Mouse (Mus musculus) adrenal gland, adult (tissue): ENCODE measurements at regions not wholly inside any gene's neighbourhood (a gene's known extent, or its start where the extent isn't known, plus 50 kb on each side); places are given as distances from the start of the nearest gene placed in this dataset.

Experiments
- DNase-seq, 2 experiments: peaks; one replicate each; pipeline ENCODE4 v3.0.0; 2022 to 2023; ENCODE audit warnings: low spot score in 1 of 2; ENCODE audit not compliant: inconsistent age in 2 of 2

- DNase-seq = no peak
Observed at GRCm38 (mm10) chr10:98748856-98749583, 165.2 kb upstream of the Atp2b1 start.

GRCm38 (mm10) chr10:98749584-98749947, 164.6 kb upstream of the Atp2b1 start:
- no peak for DNase-seq

DNA sequence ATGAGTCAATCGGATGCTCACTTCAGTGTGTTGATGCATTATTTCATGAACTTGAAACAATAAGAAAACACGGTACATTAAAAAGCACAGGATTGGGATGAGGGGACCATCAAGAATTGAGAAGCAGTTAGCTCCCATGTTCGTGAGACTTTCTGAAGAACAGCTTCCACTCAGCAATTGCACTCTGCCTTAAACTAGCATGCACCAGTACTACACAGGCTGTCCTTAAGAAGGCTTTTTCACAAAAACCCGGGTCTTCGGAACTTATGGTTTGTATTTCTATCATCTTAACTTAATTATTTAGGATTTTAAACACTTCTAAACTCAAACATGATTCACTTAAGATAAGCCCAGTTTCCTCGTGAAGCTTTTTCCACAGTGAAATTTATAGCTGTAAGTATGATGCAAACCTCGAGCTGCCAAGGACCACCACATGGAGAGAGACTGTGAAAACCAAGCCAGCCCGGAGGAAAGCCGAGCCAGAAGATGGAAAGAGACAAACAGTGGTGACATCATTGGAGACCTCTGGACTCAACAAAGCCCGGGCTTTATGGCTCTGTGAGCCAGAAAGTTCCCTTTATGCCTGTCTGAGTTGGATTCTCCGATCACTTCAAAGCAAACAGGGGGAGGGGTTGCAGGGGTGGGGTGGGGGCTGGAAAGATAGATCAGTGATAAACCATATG, 162.7 kb upstream of the Atp2b1 start:
- DNase-seq = no peak

GRCm38 (mm10) chr10:98761080-98761479, 153.1 kb upstream of the Atp2b1 start:
- DNase-seq = no peak

GRCm38 (mm10) chr10:98765786-98766419, 148.3 kb upstream of the Atp2b1 start:
- no peak for DNase-seq

- no peak for DNase-seq
Observed at GRCm38 (mm10) chr10:98779783-98780182, 134.4 kb upstream of the Atp2b1 start.

GRCm38 (mm10) chr10:98780938-98781337, 133.3 kb upstream of the Atp2b1 start:
- peak in 1 of 2 experiments; percentile 26 for DNase-seq

- peak in 1 of 2 experiments; percentile 31 for DNase-seq
Observed at GRCm38 (mm10) chr10:98781888-98782351, 132.3 kb upstream of the Atp2b1 start.

GRCm38 (mm10) chr10:98785411-98785810, 128.8 kb upstream of the Atp2b1 start:
- DNase-seq = no peak

- no peak for DNase-seq
Observed at GRCm38 (mm10) chr10:98786089-98786488, 128.1 kb upstream of the Atp2b1 start.

- no peak for DNase-seq
Observed at GRCm38 (mm10) chr10:98789763-98790162, 124.4 kb upstream of the Atp2b1 start.

GRCm38 (mm10) chr10:98790456-98790855, 123.8 kb upstream of the Atp2b1 start:
- no peak for DNase-seq

- DNase-seq = no peak
Observed at GRCm38 (mm10) chr10:98792019-98792741, 122.0 kb upstream of the Atp2b1 start.

- no peak for DNase-seq
Observed at GRCm38 (mm10) chr10:98793926-98794536, 120.2 kb upstream of the Atp2b1 start.

DNA sequence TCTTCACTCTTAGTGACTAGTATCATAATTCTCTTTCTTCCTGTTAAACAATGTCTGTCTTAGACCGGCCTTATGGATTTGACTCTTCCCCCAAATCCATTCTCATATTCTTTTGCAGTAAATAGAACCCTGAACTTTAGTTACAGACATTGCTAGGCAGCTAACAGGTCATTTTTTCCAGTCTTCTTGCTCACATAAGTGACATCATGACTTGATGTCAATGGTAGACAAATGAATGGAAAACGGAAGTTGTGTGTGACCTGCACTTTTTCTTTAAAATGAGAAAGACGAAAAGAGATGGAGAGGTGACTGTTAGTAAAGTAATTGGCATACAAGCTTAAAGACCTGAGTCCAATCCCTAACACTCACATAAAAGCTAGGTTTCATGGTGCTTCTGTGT, 118.2 kb upstream of the Atp2b1 start:
- DNase-seq = no peak

DNA sequence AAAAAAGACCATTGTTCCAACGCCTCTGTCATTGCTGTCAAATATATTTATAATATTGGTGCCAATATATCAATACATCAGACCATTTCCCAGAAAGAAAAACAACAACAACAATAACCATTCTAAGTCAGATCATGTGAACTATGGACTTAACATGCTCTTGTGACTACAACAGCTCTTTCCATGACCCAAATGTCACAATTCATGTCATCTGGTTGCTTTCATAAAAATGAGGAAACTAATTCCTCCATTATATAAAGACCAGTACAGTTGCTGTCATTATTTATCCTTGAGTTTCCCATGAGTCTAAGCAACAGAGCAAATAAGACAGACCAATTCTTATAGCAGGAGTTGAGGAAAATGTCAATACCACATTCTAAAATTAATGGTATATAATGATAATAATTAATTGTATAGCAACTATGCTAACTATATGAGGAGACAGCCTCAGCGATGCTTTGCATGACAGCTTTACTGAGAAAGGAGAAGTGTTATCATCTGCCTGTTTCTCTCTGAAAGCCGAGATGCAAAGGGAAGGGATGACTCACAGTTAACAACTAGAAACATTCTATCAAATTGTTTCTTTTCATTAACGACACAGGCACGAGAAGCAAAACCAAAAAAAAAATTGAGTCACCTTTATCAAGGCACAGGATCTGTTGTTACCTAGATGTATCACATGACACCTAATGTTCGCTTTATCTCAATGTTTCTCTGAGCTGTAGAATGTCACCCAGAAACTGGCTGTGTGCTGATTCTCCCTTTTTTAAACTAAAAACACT, 115.4 kb upstream of the Atp2b1 start:
- no peak for DNase-seq

- no peak for DNase-seq
Observed at GRCm38 (mm10) chr10:98799830-98800229, 114.4 kb upstream of the Atp2b1 start.

- no peak for DNase-seq
Observed at GRCm38 (mm10) chr10:98800949-98801348, 113.3 kb upstream of the Atp2b1 start.

DNA sequence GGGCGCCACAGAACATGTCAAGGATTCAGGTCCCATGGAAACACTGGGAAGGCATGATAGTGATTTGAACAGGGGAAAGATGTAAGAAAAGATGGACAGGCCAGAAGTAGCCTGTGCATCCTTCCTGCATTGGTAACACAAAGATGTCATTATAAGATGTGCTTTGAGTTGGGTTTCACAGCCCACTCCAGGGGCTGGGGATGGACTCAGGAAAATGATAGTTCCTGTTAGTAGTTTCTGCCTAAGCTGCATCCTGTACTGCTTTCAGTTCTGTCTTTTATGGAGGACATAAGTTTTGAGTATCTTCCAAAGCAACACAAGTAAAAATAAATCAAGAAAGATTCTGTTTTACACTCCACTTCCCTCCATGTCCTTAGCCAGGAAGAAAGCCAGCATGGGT, 109.2 kb upstream of the Atp2b1 start:
- DNase-seq = no peak
